21 mouse cellular contexts compared by ENCODE assay signal in genomic region chr16:71004211-71004610, GRCm38 (mm10).
DNase-seq lines count a peak whose midpoint lies in the region; ATAC-seq lines count a peak whose summit lies in the region.
"Had no signal": no experiment of that assay in that cellular context is flagged by ENCODE, and none has a peak within 500 bp of the region (broad histone marks: within the 10 kb centered on the region; RNA-seq: fewer than 3 reads in every experiment).

No protein-coding gene starts in this region.

- no peak overlapping the region for H3K4me2 ChIP-seq in hindbrain, embryonic 11.5 days (replicated peaks; ENCODE audit: low read depth, low read length)
- H3K4me2 ChIP-seq in neural tube, embryonic 15.5 days = no peak overlapping the region
- H3K4me2 ChIP-seq in hindbrain, embryonic 16.5 days (ENCODE audit: low read length) = no peak overlapping the region
- H3K4me2 ChIP-seq: forebrain, embryonic 13.5 days; heart, embryonic 11.5 days had no signal

- no peaks in the 10 kb centered on the region for H3K27me3 ChIP-seq in hindbrain, embryonic 11.5 days (ENCODE audit: control insufficient read depth, insufficient read depth, low read length)
- no peaks in the 10 kb centered on the region for H3K27me3 ChIP-seq in hindbrain, embryonic 10.5 days (ENCODE audit: insufficient read depth, poor library complexity, severe bottlenecking)
- no peaks in the 10 kb centered on the region for H3K27me3 ChIP-seq in neural tube, embryonic 15.5 days (replicated peaks)
- no peaks in the 10 kb centered on the region for H3K27me3 ChIP-seq in hindbrain, embryonic 16.5 days (replicated peaks; ENCODE audit: control insufficient read depth, insufficient read depth, low read length)
- H3K27me3 ChIP-seq: forebrain, embryonic 13.5 days had no signal

- H3K36me3 ChIP-seq in hindbrain, embryonic 11.5 days (ENCODE audit: control insufficient read depth, insufficient read depth, low read length) = no peaks in the 10 kb centered on the region
- no peaks in the 10 kb centered on the region for H3K36me3 ChIP-seq in hindbrain, embryonic 10.5 days
- H3K36me3 ChIP-seq in neural tube, embryonic 15.5 days = no peaks in the 10 kb centered on the region
- no peaks in the 10 kb centered on the region for H3K36me3 ChIP-seq in hindbrain, embryonic 16.5 days (ENCODE audit: control insufficient read depth, insufficient read depth, low read length)
- H3K36me3 ChIP-seq: forebrain, embryonic 10.5 days had no signal

- no peaks in the 10 kb centered on the region for H3K4me1 ChIP-seq in hindbrain, embryonic 11.5 days (replicated peaks; ENCODE audit: control insufficient read depth, insufficient read depth, low read length)
- H3K4me1 ChIP-seq in hindbrain, embryonic 10.5 days (replicated peaks) = no peaks in the 10 kb centered on the region
- H3K4me1 ChIP-seq in neural tube, embryonic 15.5 days = no peaks in the 10 kb centered on the region
- no peaks in the 10 kb centered on the region for H3K4me1 ChIP-seq in hindbrain, embryonic 16.5 days (ENCODE audit: control insufficient read depth, insufficient read depth, low read depth, low read length)
- H3K4me1 ChIP-seq: forebrain, embryonic 10.5 days; forebrain, embryonic 13.5 days had no signal

- no peak overlapping the region for H3K27ac ChIP-seq in hindbrain, embryonic 11.5 days (ENCODE audit: low read depth, low read length)
- no peak overlapping the region for H3K27ac ChIP-seq in hindbrain, embryonic 10.5 days
- H3K27ac ChIP-seq in neural tube, embryonic 15.5 days (replicated peaks) = no peak overlapping the region
- no peak overlapping the region for H3K27ac ChIP-seq in hindbrain, embryonic 16.5 days (ENCODE audit: low read depth, low read length)
- H3K27ac ChIP-seq: forebrain, embryonic 10.5 days; forebrain, embryonic 13.5 days; gastrocnemius, adult 2 months had no signal

- no peak overlapping the region for H3K9ac ChIP-seq in hindbrain, embryonic 11.5 days (ENCODE audit: low read depth, low read length)
- no peak overlapping the region for H3K9ac ChIP-seq in neural tube, embryonic 15.5 days (replicated peaks)
- H3K9ac ChIP-seq in hindbrain, embryonic 16.5 days (ENCODE audit: low read depth, low read length) = no peak overlapping the region
- H3K9ac ChIP-seq: forebrain, embryonic 13.5 days had no signal

- DNase-seq in hindbrain, embryonic 11.5 days (ENCODE audit: low spot score) = no peak
- DNase-seq in hindbrain, embryonic 10.5 days (ENCODE audit: low spot score) = no peak
- no peak for DNase-seq in neural tube, embryonic 10.5 days (ENCODE audit: extremely low spot score, low spot score)
- no peak for DNase-seq in gastrocnemius, adult 18-20 months (ENCODE audit: low spot score)
- DNase-seq: adrenal gland, adult 8-10 months; adrenal gland, postnatal 25 days; cerebellum, adult 18-20 months; cerebellum, adult 9-10 months; cerebellum, postnatal 14 days; gastrocnemius, adult 2 months; gastrocnemius, postnatal 14 days; heart, adult 11 months had no signal

- no peaks in the 10 kb centered on the region for H3K9me3 ChIP-seq in hindbrain, embryonic 11.5 days (ENCODE audit: control insufficient read depth, low read length)
- H3K9me3 ChIP-seq in hindbrain, embryonic 10.5 days = no peaks in the 10 kb centered on the region
- no peaks in the 10 kb centered on the region for H3K9me3 ChIP-seq in neural tube, embryonic 15.5 days (replicated peaks)
- no peaks in the 10 kb centered on the region for H3K9me3 ChIP-seq in hindbrain, embryonic 16.5 days (ENCODE audit: control insufficient read depth, low read length)
- H3K9me3 ChIP-seq: forebrain, embryonic 10.5 days; forebrain, embryonic 13.5 days had no signal

- no peak overlapping the region for H3K4me3 ChIP-seq in hindbrain, embryonic 11.5 days (ENCODE audit: low read depth, low read length)
- no peak overlapping the region for H3K4me3 ChIP-seq in hindbrain, embryonic 10.5 days
- H3K4me3 ChIP-seq in neural tube, embryonic 15.5 days (replicated peaks) = no peak overlapping the region
- H3K4me3 ChIP-seq in hindbrain, embryonic 16.5 days (ENCODE audit: low read length) = no peak overlapping the region
- H3K4me3 ChIP-seq: forebrain, embryonic 10.5 days; forebrain, embryonic 13.5 days; gastrocnemius, adult 2 months had no signal

- WGBS in hindbrain, embryonic 11.5 days = 86% methylated on average over 4 of the region's 4 CpGs
- 92% methylated on average over 4 of the region's 4 CpGs for WGBS in hindbrain, embryonic 10.5 days
- 77% methylated on average over 4 of the region's 4 CpGs for WGBS in neural tube, embryonic 15.5 days
- WGBS in hindbrain, embryonic 16.5 days = 79% methylated on average over 4 of the region's 4 CpGs

- peak; percentile 43; the same call in 1 of the 2 replicates for ATAC-seq in hindbrain, embryonic 11.5 days (ENCODE audit: low FRiP score)
- peak; percentile 57; the same call in 1 of the 2 replicates for ATAC-seq in neural tube, embryonic 15.5 days (ENCODE audit: low FRiP score)
- ATAC-seq in hindbrain, embryonic 16.5 days = peak; percentile 76
- ATAC-seq: activated CD4-positive, CD25-positive, alpha-beta regulatory T cell, adult 4 months; forebrain, embryonic 13.5 days; forebrain, embryonic 16.5 days; inflammation-experienced regulatory T-cells, adult 6 months; intestine, embryonic 16.5 days had no signal
